Mouse (Mus musculus) heart, adult 18-20 months (tissue): Measurements from ENCODE around the gene St8sia1. TPM values are rescaled to one million over a fixed set of nuclear protein-coding genes. Genes with fewer than 3 reads are reported as not detected.
"Not testable (repeated sequence)": the region's sequence is repeated elsewhere in the genome, so short reads cannot be mapped to it uniquely, and the experiment has no call there.

Source experiments
- DNase-seq, 2 experiments: peaks; one replicate each; pipeline ENCODE4 v3.0.0; 2021 to 2022; ENCODE audit warnings: mixed read lengths in 1 of 2
- long read RNA-seq, 2 experiments: library from polyadenylated mRNA; stranded (forward); transcript quantifications; one replicate each; pipeline ENCODE4 v2.0.0; 2021
- total RNA-seq, 2 experiments: library from RNA; stranded (reverse); gene quantifications; 2 replicates each; pipeline ENCODE4 v1.2.3; 2021

St8sia1 gene
- total RNA-seq: under 1 TPM; 0.10 to 0.57 TPM
- long read RNA-seq, experiment 1: 0 reads
- long read RNA-seq, experiment 2: 0 reads

- no peak for DNase-seq
Measured at GRCm38 (mm10) chr6:142964076-142964530, at the start of gene St8sia1. Gene St8sia1 (minus strand): TSS chr6:142964452.

DNA sequence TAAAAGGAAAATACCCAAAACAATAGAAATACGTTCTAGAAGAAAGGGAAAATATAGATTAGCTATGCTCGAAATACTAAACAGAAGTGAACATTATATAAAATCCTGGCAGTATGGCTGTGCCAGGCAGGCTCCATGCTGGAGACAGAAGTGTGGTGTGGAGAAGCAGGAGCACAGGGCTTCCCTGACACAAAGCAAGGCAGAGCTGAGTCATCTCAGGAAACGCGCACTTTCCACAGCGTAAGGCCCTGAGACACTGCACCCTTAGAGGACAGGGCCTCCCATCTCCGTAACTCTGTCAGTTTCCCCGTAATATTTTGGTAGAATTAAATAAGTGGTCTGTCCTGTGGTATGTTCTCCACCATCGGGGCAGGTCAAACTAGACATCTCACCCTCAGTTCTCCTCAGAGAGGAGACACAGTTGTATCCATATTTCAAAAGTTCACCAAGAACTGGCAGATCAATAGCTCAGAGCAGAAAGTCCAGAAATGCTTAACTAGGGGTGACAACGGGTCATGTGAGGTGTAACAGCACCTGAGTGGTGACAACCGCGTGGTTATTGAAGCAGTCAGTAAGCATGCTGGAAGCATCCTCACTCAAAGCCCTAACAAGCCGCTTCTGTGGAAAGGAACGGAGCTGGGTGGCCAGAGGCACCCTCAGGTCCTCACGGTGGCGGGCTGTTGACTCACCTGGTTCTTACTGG, 48.4 kb upstream of the St8sia1 start:
- no peak for DNase-seq

DNA sequence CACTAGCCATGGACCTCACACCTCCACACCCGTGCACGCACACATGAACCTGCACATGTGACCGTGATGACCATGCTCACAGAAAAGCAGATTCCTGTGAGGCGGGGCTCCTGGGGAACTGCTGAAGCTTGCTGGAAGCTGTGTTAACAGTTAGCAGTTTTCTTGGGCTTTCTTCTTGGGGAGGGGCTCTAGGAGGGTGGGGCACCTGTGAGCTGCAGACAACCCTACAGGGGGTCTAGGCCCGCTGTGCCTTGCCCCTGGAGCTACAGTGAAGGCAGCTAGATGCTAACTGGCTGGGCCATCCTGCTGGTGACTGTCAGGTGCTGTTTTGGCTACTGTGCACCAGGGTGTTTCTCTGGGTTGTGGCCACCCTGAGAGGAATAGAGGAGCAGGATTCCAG, 44.6 kb upstream of the St8sia1 start:
- DNase-seq: no peak

- not testable (repeated sequence) for DNase-seq
Measured at GRCm38 (mm10) chr6:143005209-143005608, 41.0 kb upstream of the St8sia1 start.

DNA sequence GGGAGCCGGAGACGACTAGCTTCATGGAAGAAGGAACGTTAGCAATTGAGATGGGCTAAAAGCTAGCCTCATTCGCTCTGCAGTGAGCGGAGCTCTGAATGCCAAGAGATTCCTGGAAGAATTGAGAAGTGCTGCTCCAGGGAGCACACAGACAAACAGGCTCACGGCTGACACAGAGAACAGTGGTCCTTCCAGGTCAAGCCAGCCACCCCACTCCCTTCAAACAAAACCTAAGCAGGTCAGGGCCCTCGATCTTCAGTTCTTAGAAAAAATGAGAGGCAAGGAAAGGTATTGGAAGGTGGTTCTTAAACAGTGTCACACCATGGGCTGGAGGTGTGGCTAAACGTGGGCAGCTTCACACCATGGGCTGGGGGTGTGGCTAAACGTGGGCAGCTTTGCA, 40.5 kb upstream of the St8sia1 start:
- DNase-seq: no peak

DNA sequence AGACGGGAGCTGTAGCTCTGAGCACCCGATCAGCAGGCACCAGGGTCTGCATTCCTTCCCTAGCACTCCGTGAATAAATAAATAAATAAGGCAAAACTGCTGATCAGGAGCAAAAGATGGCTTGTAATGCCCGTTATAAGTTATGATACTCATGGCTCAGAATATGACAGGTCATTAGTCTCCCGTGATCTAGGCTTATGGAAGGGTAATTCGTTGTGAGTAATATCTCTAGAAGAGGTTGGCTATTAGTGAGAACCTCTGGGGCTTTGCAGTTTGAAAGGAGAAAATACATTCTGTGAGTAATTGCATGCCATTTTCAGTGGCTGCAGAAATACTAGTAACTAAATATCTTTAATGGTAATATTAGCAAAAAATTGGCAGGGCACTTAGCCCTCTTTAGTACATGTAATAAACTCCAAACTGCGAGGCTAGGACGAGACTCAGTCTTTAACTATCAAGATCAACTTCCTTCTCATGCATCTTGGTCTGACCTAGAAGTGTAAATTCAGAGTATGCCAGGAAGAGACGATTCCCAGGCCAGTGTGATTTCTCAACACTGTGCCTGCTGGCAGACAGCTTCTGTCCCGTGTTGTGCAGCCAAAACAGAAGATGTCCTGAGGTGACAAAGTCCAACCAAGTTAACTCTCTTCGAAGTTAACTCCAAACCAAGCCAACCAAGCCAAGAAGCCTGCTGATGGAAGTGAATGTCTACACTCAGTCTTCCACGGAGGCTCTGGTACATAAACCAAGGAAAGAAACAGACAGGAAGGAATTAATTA, 34.2 kb upstream of the St8sia1 start:
- DNase-seq: peak; percentile 30 to 45

DNA sequence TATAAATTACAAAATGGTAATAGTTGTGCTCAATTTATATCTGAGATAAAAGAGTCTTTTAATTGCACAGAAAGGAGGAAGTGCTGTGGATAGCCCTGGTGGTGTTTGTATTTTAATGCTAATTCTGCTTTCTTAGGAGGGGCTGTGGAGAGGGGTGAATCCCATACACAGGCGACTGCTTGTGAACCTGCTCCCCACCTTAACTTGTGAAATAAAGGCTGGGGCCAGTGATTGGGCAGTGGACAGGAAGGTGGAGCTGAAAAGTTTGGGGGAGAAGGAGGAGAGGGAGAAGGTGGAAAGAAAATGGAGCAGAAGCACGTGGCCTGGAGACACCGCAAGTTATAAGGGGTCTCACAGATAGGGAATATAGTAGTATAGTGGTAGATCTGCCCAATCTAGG, 32.6 kb upstream of the St8sia1 start:
- DNase-seq: no peak

DNA sequence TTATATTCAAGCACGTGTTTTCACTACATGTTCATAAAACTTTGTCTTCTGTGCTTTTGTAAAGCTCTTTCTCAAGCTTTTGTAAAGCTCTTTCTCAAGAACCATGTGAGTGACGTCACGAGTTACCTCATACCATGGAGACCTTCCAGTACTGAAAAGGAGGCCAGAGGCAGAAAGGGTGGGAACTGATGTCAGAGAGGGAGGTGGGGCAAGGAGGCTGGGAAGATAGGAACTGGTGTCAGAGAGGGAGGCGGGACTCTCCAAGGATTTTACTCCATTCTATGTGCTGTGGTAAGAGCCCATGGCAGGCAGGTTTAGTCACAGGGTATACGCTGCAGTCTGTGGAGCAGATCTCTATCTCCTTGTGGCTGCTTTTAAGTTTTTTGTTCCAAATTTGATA, 31.3 kb upstream of the St8sia1 start:
- peak; percentile 41 to 54 for DNase-seq

DNA sequence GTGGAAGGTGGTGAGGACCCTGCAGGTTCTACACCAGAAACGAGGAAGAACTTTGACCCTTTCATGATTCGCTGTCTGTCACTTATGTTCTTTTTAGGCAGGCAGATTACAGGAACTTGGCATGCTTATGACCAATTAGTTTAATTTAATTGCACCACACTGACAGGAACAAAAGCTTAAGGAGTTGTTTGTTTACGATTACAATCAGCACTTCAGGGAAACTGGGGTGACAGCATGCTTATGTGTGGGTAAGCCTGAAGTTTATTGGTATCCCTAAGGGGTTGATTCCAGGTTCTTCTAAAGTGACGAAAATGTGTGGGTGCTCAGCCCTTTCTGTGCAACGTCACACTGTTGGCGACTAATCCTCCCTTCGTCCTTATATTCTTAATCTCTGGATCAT, 30.6 kb upstream of the St8sia1 start:
- DNase-seq: no peak

DNA sequence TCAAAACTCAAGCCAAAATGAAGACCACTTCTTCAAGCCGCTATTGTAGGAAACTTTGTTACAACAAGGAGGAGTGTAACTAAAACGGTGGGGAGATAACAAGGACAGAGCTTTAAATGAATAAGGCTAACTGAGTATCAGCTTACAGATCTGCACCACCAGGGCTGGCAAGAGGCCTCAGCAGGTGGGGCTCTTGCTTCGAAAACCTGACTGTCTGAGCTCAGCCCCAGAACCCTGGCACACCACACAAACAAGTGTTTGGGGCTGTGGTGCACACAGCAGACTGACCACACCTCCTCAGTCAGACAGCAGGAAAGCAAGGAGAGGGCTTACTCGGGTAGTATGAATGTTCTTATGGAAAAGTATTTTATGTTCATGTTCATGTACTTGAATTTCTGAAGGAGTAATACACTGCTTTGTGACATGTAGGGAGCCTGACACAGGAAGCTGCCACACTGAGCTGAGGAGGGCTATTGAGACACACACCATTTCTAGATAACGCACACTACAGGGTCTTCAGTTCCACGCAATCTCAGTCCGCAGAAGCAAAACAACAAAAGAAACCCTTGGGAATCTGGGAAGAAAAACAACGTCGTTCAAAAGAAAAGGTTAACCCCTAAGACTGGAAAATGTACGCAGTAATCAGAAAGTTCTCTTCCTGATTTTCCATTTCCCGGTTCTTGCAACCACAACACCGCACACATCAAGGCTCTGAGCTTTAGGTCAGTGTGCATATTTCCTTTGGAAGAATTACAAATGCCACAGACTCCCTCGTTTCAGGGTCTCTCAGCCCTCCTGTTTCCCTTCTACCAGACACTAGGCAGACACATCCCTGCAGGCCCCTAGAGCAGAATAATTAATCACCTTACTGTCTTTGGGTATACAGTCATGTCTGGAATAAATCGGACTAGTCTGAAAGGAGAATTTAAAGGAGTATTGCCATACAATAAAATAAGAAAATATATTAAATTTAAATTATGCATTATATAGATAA, 29.8 kb upstream of the St8sia1 start:
- no peak for DNase-seq

DNA sequence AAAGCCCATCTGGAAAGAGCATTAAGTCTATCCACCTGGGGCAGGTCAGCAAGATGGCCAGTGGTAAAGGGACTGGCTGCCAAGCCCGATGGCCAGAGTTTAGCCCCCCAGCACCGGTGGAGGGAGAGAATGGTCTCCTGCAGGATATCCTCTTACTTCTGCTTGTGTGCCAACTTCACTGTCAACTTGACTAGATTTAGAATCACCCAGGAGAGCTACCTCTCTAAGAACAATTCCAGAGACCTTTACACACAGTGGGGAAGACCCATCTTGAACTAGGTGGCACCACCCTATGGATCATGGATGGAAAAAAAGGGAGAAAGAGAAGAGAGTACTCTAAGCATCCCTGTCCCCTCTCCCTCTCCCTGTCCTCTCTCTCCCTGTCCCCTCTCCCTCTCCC, 28.7 kb upstream of the St8sia1 start:
- no peak for DNase-seq

DNA sequence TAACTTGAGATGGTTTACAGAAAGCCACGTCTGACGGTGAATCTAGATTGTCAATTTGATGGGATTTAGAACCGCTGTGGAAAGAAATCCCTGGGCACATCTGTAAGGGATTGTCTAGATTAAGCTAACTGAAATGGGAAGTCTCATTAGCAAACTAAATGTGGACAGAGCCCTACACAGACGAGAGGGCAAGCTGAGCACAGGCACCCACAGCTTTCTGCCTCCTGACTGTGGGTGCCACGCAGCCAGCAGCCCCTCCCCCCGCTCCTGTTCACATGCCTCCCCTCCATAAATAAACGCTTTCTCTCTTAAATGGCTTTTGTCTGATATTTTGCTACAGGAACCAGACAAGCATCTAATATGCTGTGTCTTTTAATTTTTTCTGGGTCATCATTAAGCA, 27.8 kb upstream of the St8sia1 start:
- no peak for DNase-seq

DNA sequence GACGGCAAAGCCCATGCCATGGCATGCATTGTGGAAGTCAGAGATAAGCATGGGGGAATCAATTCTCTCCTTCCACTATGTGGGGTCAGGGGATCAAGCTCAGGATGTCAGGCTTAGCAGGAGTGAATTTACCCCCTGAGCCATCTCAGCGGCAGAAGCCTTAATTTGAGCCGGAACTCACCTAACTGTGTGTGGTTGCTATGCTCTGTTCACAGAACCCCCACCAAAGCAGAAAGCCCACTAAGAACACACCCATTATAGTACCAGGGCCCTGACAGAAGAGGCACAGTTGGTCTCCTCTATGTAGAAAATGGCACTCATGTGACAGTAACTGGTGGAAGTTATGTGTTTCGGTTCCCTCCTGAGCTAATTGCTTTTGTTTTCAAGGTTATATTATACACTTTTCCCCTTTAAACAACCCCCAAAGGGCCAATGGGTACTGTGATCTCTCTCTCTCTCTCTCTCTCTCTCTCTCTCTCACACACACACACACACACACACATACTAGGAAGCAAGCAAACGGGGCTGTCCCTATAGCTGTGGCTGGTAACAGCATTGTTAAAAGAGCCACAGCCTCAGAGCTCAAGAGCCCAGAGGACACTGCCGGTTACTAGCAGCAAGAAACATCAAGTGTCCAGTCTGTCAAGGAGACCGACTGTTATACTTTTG, 27.3 kb upstream of the St8sia1 start:
- DNase-seq: no peak

DNA sequence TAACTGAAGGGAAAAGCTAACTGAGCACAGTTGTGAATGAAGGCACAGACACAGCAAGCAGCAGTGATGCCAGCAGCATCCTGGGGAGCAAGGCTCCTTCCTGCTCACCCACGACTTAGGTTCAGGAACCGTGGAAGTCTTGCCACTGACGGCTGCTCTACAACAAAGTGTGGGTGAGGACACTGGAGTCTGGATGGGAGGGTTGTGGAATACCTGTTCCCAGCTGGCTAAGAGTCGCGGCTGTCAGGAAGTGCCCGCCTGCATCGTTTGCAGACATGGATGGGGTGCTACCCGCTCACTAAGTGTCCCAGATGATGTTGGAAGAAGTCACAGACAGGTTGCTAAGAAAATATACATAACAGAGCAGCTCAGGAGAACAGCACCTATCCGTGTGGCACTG, 26.3 kb upstream of the St8sia1 start:
- DNase-seq: no peak

- DNase-seq: peak; percentile 13 to 40
Measured at GRCm38 (mm10) chr6:142989495-142989894, 25.2 kb upstream of the St8sia1 start.

GRCm38 (mm10) chr6:142988753-142989152, 24.5 kb upstream of the St8sia1 start:
- peak; percentile 48 to 78 for DNase-seq

- no peak for DNase-seq
Measured at GRCm38 (mm10) chr6:142988231-142988630, 24.0 kb upstream of the St8sia1 start.

GRCm38 (mm10) chr6:142987616-142988015, 23.4 kb upstream of the St8sia1 start:
- DNase-seq: no peak

- not testable (repeated sequence) for DNase-seq
Measured at GRCm38 (mm10) chr6:142986706-142987105, 22.5 kb upstream of the St8sia1 start.

GRCm38 (mm10) chr6:142985561-142986238, 21.4 kb upstream of the St8sia1 start:
- DNase-seq: not testable (repeated sequence)
